Mouse (Mus musculus) neural tube, embryonic 11.5 days (tissue): ENCODE measurements around the gene Paxx. TPM values are rescaled to one million over a fixed set of nuclear protein-coding genes. Genes with fewer than 3 reads are reported as not detected.
"Not testable (repeated sequence)": the region's sequence is repeated elsewhere in the genome, so short reads cannot be mapped to it uniquely, and the experiment has no call there.

Experiments
- ATAC-seq: fragments of 200-750 bp; cut with Nextera tagmentation; 2 replicates; pipeline ENCODE4 v1.8.0; 2017; ENCODE audit warnings: moderate number of reproducible peaks, mild to moderate bottlenecking, moderate TSS enrichment, moderate library complexity; ENCODE audit not compliant: insufficient read depth, low FRiP score, low TSS enrichment
- DNase-seq: peaks from one replicate; pipeline ENCODE4 v3.0.0-alpha.2; 2015; ENCODE audit warnings: low spot score
- H3K27ac ChIP-seq: fragments of 300-500 bp; sonication (generic); 2 replicates; pipeline ENCODE4 v1.5.1; 2014; ENCODE audit warnings: low read depth, mild to moderate bottlenecking, low read length
- H3K27me3 ChIP-seq: fragments of 300-500 bp; sonication (generic); 2 replicates; pipeline ENCODE4 v1.6.1; 2014; ENCODE audit warnings: mild to moderate bottlenecking, low read length, mixed read lengths; ENCODE audit not compliant: control insufficient read depth, insufficient read depth
- H3K36me3 ChIP-seq: fragments of 300-500 bp; sonication (generic); 2 replicates; pipeline ENCODE4 v1.6.1; 2014; ENCODE audit warnings: mild to moderate bottlenecking, low read length, moderate library complexity, mixed read lengths; ENCODE audit not compliant: control insufficient read depth, insufficient read depth
- H3K4me1 ChIP-seq: fragments of 300-500 bp; sonication (generic); 2 replicates; pipeline ENCODE4 v1.6.1; 2014; ENCODE audit warnings: low read length, mixed read lengths; ENCODE audit not compliant: control insufficient read depth, insufficient read depth
- H3K4me2 ChIP-seq: fragments of 300-500 bp; sonication (generic); 2 replicates; pipeline ENCODE4 v1.6.1; 2014; ENCODE audit warnings: low read depth, mild to moderate bottlenecking, moderate library complexity
- H3K4me3 ChIP-seq: fragments of 300-500 bp; sonication (generic); 2 replicates; pipeline ENCODE4 v1.5.1; 2014; ENCODE audit warnings: low read depth, low read length
- H3K9ac ChIP-seq: fragments of 300-500 bp; sonication (generic); 2 replicates; pipeline ENCODE4 v1.6.1; 2014; ENCODE audit warnings: mild to moderate bottlenecking, low read length
- H3K9me3 ChIP-seq: fragments of 300-500 bp; sonication (generic); 2 replicates; pipeline ENCODE4 v1.6.1; 2016; ENCODE audit warnings: low read length; ENCODE audit not compliant: control insufficient read depth
- WGBS: fragments of 180-500 bp; shearing (Covaris S2); extraction: QIAGEN DNeasy Blood & Tissue Kit; methylation state at CpG from one replicate; pipeline ENCODE4 v1.1.7; 2014; 5-methylcytosine and 5-hydroxymethylcytosine counted together
- polyA plus RNA-seq: library from polyadenylated mRNA; unstranded; fragments of >200 nt; fragmentation: Nextera tagmentation; extraction: Ambion mirVana; gene quantifications from 2 replicates; pipeline ENCODE4 v1.2.1, GENCODE M21; 2014

The Paxx gene
- polyA plus RNA-seq, 1 experiment from 2014 or later: 26.3 TPM

- Histone ChIP-seq H3K9ac (no peak overlapping the region), H3K27ac (no peak overlapping the region), H3K4me3 (no peak overlapping the region), H3K4me1 (0 out of 2 replicates have a peak, but pooled peaks cover 3% of the 10 kb centered on the region), H3K36me3 (no peaks in the 10 kb centered on the region), H3K4me2 (no peak overlapping the region), H3K27me3 (peaks cover 16% of the 10 kb centered on the region), H3K9me3 (no peaks in the 10 kb centered on the region)
- WGBS: 87% methylated on average over 5 of the region's 5 CpGs
- DNase-seq (no peak), ATAC-seq (no peak)
Observed at GRCm38 (mm10) chr2:25427256-25427655, 33.6 kb downstream of the Paxx start.

GRCm38 (mm10) chr2:25426721-25427191, 34.1 kb downstream of the Paxx start:
- Histone ChIP-seq H3K9me3 (no peaks in the 10 kb centered on the region), H3K27ac (no peak overlapping the region), H3K36me3 (no peaks in the 10 kb centered on the region), H3K4me2 (no peak overlapping the region), H3K9ac (no peak overlapping the region), H3K4me1 (0 out of 2 replicates have a peak, but pooled peaks cover 3% of the 10 kb centered on the region), H3K4me3 (no peak overlapping the region), H3K27me3 (peaks cover 16% of the 10 kb centered on the region)
- WGBS: 30% methylated on average over 5 of the region's 5 CpGs
- DNase-seq: peak; percentile 82
- no peak for ATAC-seq

GRCm38 (mm10) chr2:25425481-25425880, 35.4 kb downstream of the Paxx start:
- no peaks in the 10 kb centered on the region for H3K4me1 ChIP-seq
- no peaks in the 10 kb centered on the region for H3K9me3 ChIP-seq
- 55% methylated on average over 27 of the region's 27 CpGs for WGBS
- H3K36me3 ChIP-seq: no peaks in the 10 kb centered on the region
- H3K27ac ChIP-seq: no peak overlapping the region
- no peak for DNase-seq
- ATAC-seq: no peak
- H3K27me3 ChIP-seq: peaks cover 16% of the 10 kb centered on the region
- no peak overlapping the region for H3K9ac ChIP-seq
- H3K4me3 ChIP-seq: no peak overlapping the region
- H3K4me2 ChIP-seq: no peak overlapping the region

GRCm38 (mm10) chr2:25423626-25424025, 37.3 kb downstream of the Paxx start:
- WGBS: 54% methylated on average over 1 of the region's 1 CpGs
- no peak overlapping the region for H3K27ac ChIP-seq
- no peaks in the 10 kb centered on the region for H3K4me1 ChIP-seq
- no peak overlapping the region; the same call in 1 of the 2 replicates for H3K9ac ChIP-seq
- no peaks in the 10 kb centered on the region for H3K9me3 ChIP-seq
- H3K4me2 ChIP-seq: no peak overlapping the region
- H3K4me3 ChIP-seq: no peak overlapping the region
- H3K27me3 ChIP-seq: peaks cover 10% of the 10 kb centered on the region
- H3K36me3 ChIP-seq: no peaks in the 10 kb centered on the region
- no peak for DNase-seq
- no peak for ATAC-seq

- ATAC-seq: no peak
- H3K4me2 ChIP-seq: no peak within 1 kb of the TSS
- no peaks in the 10 kb centered on the region for H3K4me1 ChIP-seq
- no peak within 1 kb of the TSS for H3K27ac ChIP-seq
- no peaks in the 10 kb centered on the region for H3K9me3 ChIP-seq
- H3K27me3 ChIP-seq: peaks cover 10% of the 10 kb centered on the region
- DNase-seq: no peak
- no peak within 1 kb of the TSS for H3K4me3 ChIP-seq
- no peaks in the 10 kb centered on the region for H3K36me3 ChIP-seq
- H3K9ac ChIP-seq: no peak within 1 kb of the TSS; the same call in 1 of the 2 replicates
- WGBS: 63% methylated on average over 17 of the region's 17 CpGs
Observed at GRCm38 (mm10) chr2:25422587-25423410, 38.1 kb downstream of the Paxx start, which contains the start of gene Fut7. Fut7 (plus strand) TSS chr2:25423267.

- no peaks in the 10 kb centered on the region for H3K4me1 ChIP-seq
- no peaks in the 10 kb centered on the region for H3K9me3 ChIP-seq
- H3K9ac ChIP-seq: no peak overlapping the region
- ATAC-seq: no peak
- 17% methylated on average over 3 of the region's 3 CpGs for WGBS
- no peak overlapping the region for H3K4me2 ChIP-seq
- no peaks in the 10 kb centered on the region for H3K36me3 ChIP-seq
- H3K27me3 ChIP-seq: peaks cover 10% of the 10 kb centered on the region
- H3K27ac ChIP-seq: no peak overlapping the region
- no peak overlapping the region for H3K4me3 ChIP-seq
- DNase-seq: peak; percentile 71
Observed at GRCm38 (mm10) chr2:25421896-25422295, 39.0 kb downstream of the Paxx start.

GRCm38 (mm10) chr2:25417426-25417825, 43.5 kb downstream of the Paxx start:
- H3K9ac ChIP-seq: no peak overlapping the region
- H3K4me3 ChIP-seq: no peak overlapping the region
- no peaks in the 10 kb centered on the region for H3K36me3 ChIP-seq
- no peaks in the 10 kb centered on the region for H3K9me3 ChIP-seq
- H3K27me3 ChIP-seq: no peaks in the 10 kb centered on the region
- no peaks in the 10 kb centered on the region for H3K4me1 ChIP-seq
- ATAC-seq (no peak), DNase-seq (no peak)
- H3K27ac ChIP-seq: no peak overlapping the region
- no peak overlapping the region for H3K4me2 ChIP-seq
- WGBS: 24% methylated on average over 3 of the region's 3 CpGs

GRCm38 (mm10) chr2:25413436-25413835, 47.5 kb downstream of the Paxx start:
- H3K36me3 ChIP-seq, H3K4me1 ChIP-seq, H3K4me2 ChIP-seq, DNase-seq, H3K27me3 ChIP-seq, H3K9ac ChIP-seq, H3K9me3 ChIP-seq, H3K27ac ChIP-seq, H3K4me3 ChIP-seq, ATAC-seq: not testable (repeated sequence)

GRCm38 (mm10) chr2:25408908-25409307, 52.0 kb downstream of the Paxx start:
- Histone ChIP-seq H3K36me3 (no peaks in the 10 kb centered on the region), H3K9me3 (no peaks in the 10 kb centered on the region), H3K27ac (no peak overlapping the region), H3K4me1 (no peaks in the 10 kb centered on the region; the same call in 1 of the 2 replicates), H3K9ac (no peak overlapping the region), H3K4me3 (no peak overlapping the region), H3K4me2 (no peak overlapping the region), H3K27me3 (no peaks in the 10 kb centered on the region)
- DNase-seq (no peak), ATAC-seq (no peak)
- WGBS: 90% methylated on average over 10 of the region's 10 CpGs
